Mouse (Mus musculus) layer of hippocampus, postnatal 36 days (tissue): ENCODE data around the gene Camk1g. TPM values are rescaled to one million over a fixed set of nuclear protein-coding genes. Genes with fewer than 3 reads are reported as not detected.

Experiments
- DNase-seq, 2 experiments: peaks; one replicate each; pipeline ENCODE4 v3.0.0; 2022
- total RNA-seq, 2 experiments: library from RNA; stranded (reverse); gene quantifications; 2 replicates each; pipeline ENCODE4 v1.2.3; 2021

Gene Camk1g
- total RNA-seq, 2 experiments from 2014 or later = 23.5 to 26.6 TPM

DNA sequence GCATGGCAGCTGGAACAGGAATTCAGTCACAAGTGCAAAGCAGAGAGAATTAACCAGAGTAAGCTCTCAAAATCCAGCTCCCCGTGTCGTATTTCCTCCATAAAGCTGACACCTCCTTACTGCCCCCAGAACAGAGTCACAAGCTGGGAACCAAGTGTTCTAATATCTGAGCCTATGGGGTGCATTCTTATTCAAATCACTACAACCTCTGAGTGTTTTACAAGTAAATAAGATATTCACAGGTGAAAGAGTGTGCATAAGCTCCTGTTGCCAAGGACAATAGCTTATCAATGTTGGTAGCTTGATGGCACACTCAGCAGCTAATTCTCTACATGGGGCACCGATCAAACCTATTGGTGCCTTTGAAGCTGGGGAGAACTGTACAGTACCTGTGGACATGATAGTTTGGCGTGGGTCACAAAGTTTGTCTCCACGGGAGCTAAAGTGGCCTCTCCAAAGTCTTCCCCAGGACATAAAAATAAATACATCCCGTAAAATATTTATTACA lies 3.9 kb upstream of the Camk1g start:
- DNase-seq = no peak

GRCm38 (mm10) chr1:193369091-193369490 lies 1.0 kb downstream of the Camk1g start:
- DNase-seq = no peak

DNA sequence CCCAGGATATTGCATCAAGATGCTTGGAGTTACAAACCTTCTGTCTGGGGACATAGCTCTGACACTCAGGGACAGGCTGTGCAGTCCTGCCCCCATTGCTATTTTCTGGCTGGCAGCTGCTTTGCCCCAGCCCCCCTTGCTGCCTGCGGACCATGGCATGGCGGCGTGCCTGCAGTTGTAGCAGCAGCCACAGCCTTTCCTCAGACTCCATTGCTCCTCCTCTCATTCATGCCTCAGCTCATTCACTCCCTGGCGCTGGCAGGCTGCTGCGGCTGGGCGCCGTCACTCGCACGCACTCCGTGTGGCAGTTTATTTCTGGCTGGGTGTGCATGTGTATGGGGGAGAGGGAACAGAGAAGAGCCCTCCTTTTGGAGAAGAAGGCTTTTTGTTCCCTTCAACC lies 2.0 kb downstream of the Camk1g start:
- peak; percentile 69 to 73 for DNase-seq

- DNase-seq = peak; percentile 50 to 55
These were observed 6.3 kb downstream of the Camk1g start for GRCm38 (mm10) chr1:193363801-193364231.

DNA sequence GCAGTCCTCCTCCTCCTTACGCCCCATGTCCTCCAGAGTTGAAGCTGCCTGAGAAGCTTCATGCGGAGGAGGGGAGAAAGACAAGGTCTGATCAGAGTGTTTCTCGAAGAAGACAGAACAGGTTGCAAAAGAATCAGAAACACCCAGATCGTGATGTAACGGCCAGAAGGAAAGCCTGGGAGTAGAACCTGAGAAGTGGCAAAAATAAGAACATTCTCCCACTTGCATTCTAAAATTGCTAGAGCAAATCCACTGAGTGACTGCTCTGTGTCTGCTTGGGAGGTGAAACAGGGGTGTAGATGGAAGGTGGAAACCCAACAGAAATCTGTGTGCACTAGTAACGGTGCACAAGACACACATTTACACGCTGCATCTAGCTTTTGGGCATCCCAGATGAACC lies 8.0 kb downstream of the Camk1g start:
- DNase-seq = no peak

GRCm38 (mm10) chr1:193361181-193361580 lies 8.9 kb downstream of the Camk1g start:
- no peak for DNase-seq

GRCm38 (mm10) chr1:193359199-193359598 lies 10.9 kb downstream of the Camk1g start:
- DNase-seq = no peak

DNA sequence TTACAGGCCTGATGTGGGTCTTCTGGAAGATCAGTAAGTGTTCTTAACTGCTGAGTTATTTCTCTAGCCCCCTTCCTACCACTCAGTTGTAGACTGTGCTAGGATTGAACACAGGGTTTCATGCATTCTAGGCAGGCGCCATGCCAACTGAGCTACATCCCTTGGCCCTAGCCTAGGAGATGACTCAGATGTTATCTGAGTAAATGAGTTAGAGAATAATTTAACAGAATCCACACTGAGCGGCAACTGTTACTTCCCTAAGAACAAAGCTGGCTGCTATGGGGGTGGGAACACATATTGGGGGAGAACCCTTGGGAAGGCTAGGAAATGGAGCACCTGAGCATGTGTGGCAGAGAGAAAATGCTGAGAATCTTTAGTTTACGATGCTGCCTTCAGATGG lies 18.5 kb downstream of the Camk1g start:
- peak in 1 of 2 experiments; percentile 31 for DNase-seq

DNA sequence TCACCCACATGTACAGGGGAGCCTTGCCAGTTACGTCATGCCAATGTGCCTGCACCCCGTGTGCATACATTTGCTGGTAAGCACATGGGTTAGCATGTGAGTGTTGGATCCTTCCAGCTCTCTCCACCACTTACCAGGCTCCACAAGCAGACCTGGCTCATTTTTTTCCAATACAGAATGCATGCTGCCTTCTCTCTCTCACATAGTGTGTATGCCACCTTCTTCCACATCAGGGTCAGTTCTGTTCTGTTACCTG lies 19.6 kb downstream of the Camk1g start:
- DNase-seq = no peak

- DNase-seq = no peak
These were observed 20.2 kb downstream of the Camk1g start for GRCm38 (mm10) chr1:193349702-193350545.

GRCm38 (mm10) chr1:193348261-193348962 lies 21.7 kb downstream of the Camk1g start:
- no peak for DNase-seq

DNA sequence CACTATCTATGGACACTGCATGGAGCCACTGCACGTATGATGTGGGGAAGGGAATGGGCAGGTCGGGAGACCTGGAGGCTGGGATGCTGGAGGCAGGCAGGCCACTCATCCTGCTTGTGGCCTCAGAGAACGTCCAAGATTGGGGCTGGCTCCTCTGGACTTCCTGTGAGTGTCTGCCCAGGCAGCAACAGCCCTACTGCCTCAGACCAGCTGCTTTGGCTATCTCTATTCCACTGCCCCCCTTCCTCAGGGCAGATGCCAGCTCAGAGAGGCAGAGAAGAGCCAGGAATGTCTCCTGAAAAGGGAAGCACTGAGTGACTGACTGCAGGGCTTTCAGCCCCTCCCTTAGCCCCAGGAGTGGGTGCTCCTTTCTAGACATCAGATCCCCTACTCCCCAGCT lies 23.2 kb downstream of the Camk1g start:
- no peak for DNase-seq

DNA sequence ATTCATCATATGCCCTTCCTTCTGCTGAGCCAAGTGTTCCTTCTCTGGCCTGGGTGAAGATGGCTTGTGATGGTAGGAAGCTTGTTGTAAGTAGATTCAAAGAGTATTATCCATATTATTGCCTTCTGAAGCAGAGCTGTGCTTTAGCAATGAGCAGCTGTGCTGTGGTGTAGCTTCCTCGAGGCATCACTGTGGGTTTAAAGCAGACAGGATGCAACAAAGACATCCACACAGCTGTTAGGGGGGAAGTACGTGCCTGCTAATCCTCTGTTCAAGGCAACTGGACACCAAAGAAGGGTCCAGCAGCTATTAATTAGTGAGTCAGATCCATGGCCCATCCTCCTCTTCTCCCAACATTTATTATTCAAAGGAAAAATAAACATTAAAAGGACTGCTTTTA lies 25.1 kb downstream of the Camk1g start:
- DNase-seq = no peak

GRCm38 (mm10) chr1:193343853-193344252 lies 26.2 kb downstream of the Camk1g start:
- DNase-seq = no peak

DNA sequence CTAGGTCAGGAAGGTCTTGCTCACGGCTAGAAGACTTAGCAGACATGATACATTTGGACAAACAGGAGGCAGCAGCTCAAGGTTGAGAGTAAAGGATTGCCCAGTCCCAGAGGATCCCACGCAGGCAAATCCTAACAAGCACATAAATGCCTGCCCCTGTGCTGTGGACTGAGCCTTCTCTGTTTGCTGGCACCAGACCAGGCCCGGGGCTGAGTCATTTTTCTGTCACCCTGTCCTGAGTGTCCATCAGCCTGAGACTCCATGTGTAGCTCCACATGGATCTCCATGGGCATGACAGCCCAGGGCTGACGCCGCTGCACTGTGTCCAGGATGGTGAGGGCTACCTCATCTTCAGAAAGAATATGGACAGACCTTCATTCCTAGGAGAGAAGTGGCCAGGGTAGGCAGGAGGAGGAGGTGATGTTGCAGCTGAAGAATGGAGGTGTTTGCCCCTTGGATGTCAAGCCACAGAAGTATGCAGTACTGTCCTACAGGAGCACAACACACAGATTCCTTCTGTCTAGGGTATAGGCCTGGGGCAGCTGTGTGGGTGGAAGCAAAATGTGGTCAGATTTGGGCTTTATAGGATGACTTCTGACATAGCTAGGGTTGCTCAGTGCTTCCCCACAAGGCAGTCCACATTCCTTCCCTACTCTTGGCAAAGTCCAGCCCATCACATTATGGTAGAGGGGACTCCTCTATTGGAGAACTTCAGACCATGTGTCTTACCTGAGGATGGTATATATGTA lies 27.7 kb downstream of the Camk1g start:
- DNase-seq = no peak

DNA sequence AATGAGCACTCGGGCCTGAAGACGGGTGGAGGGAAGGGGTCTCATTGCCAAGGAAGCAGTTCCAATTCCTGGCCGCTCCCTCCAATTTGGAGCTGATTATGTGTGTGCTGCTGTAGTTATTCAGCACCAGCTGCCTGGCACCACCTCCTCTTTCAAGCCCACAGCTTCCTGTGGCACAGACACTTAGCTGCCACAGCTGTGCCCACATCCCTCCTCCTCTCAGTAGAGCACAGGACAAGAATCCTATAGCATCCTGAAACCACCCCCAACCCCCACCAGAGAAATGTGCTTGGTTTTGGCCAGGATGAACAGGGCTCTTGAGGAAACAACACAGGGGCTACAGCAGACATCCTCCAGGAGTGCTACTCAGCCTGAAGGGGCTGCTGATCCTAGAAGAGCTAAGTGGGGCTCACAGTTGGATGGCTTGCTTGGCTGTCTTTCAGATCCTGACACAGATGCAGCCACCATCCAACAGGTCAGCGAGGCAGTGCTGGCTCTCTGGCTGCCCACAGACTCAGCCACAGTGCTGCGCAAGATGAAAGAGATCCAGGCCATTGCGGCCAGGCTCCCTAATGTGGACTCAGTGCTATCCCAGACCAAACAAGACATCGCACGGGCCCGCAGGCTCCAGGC lies 31.6 kb downstream of the Camk1g start:
- peak in 1 of 2 experiments; percentile 45 for DNase-seq

GRCm38 (mm10) chr1:193337787-193338310 lies 32.2 kb downstream of the Camk1g start:
- no peak for DNase-seq

- no peak for DNase-seq
These were observed 33.1 kb downstream of the Camk1g start for GRCm38 (mm10) chr1:193337018-193337321.

DNA sequence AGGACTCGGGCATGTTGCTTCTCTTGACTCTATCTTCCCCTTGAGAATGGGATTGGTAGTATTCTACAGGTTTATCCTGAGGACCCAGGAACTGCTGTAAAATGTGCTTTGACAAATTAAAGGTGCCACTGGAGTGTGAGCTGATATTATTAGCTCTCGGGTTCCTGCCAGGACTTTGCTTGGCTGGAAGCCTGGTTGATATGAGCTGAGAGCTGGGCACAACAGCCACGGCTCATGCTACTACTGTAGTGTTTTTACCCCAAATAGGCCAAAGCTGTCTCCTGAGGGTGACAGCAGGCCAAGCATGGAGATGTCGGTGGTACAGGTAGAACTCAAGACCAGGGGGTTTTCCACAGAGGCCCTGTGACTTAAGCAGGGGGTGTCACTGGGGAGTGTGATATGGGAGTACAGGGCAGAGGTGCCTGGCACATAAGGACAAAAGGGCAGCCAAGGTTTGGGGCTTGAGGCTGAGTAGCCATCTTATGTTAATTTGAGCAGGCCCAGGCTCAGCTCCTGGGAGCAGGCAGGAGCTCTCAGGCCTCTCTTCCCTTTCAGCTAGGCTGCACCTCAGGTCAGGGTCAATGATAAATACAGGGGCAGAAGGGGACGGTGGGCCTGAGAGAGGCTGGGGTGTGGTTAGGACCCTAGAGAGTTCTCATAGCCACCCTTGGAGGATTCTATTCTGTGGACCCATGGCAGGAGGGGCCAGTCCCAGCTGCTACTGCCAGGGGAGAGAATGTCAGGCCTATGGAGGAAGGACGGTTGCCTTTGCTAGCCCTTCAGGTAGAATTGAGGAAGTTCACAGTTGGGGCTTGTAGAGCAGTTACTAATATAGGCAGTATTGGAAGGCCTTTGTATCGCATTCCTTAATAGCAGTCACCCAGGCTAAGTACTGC lies 33.7 kb downstream of the Camk1g start:
- DNase-seq = no peak

- DNase-seq = no peak
These were observed 35.6 kb downstream of the Camk1g start for GRCm38 (mm10) chr1:193334546-193334945.

- DNase-seq = no peak
These were observed 36.3 kb downstream of the Camk1g start for GRCm38 (mm10) chr1:193333776-193334175.

GRCm38 (mm10) chr1:193332671-193333070 lies 37.4 kb downstream of the Camk1g start:
- no peak for DNase-seq
